Mouse (Mus musculus) frontal cortex, postnatal 25 days (tissue): Measurements from ENCODE around the gene Tifa.

Experiments
- DNase-seq, 2 experiments: peaks; one replicate each; pipeline ENCODE4 v3.0.0; 2022; ENCODE audit warnings: low spot score in 2 of 2

The Tifa gene

GRCm38 (mm10) chr3:127787032-127787431 is 2.6 kb upstream of the Tifa start:
- DNase-seq = no peak

GRCm38 (mm10) chr3:127788038-127788437 is 1.6 kb upstream of the Tifa start:
- DNase-seq = no peak

- DNase-seq = no peak
Observed at GRCm38 (mm10) chr3:127788919-127789318, 686 bp upstream of the Tifa start.

- no peak for DNase-seq
Observed at GRCm38 (mm10) chr3:127790234-127791055, 840 bp downstream of the Tifa start.

- DNase-seq = no peak
Observed at GRCm38 (mm10) chr3:127791056-127791483, 1.5 kb downstream of the Tifa start.

GRCm38 (mm10) chr3:127791595-127792561 is 2.3 kb downstream of the Tifa start:
- DNase-seq = no peak

- DNase-seq = no peak
Observed at GRCm38 (mm10) chr3:127793022-127793421, 3.4 kb downstream of the Tifa start.

GRCm38 (mm10) chr3:127795762-127796161 is 6.2 kb downstream of the Tifa start:
- DNase-seq = no peak

GRCm38 (mm10) chr3:127796271-127796670 is 6.7 kb downstream of the Tifa start:
- DNase-seq = no peak

GRCm38 (mm10) chr3:127801162-127801561 is 11.6 kb downstream of the Tifa start:
- no peak for DNase-seq

- DNase-seq = no peak
Observed at GRCm38 (mm10) chr3:127802814-127803213, 13.2 kb downstream of the Tifa start.

GRCm38 (mm10) chr3:127804439-127804838 is 14.8 kb downstream of the Tifa start:
- no peak for DNase-seq

GRCm38 (mm10) chr3:127805071-127805470 is 15.5 kb downstream of the Tifa start:
- DNase-seq = no peak

- DNase-seq = no peak
Observed at GRCm38 (mm10) chr3:127805991-127806390, 16.4 kb downstream of the Tifa start.

GRCm38 (mm10) chr3:127807846-127808245 is 18.2 kb downstream of the Tifa start:
- no peak for DNase-seq

GRCm38 (mm10) chr3:127809103-127809502 is 19.5 kb downstream of the Tifa start:
- no peak for DNase-seq

- no peak for DNase-seq
Observed at GRCm38 (mm10) chr3:127817120-127817683, 27.6 kb downstream of the Tifa start.

GRCm38 (mm10) chr3:127818694-127819663 is 29.4 kb downstream of the Tifa start:
- DNase-seq = no peak

GRCm38 (mm10) chr3:127820400-127820799 is 30.8 kb downstream of the Tifa start:
- DNase-seq = no peak

GRCm38 (mm10) chr3:127821209-127821608 is 31.6 kb downstream of the Tifa start:
- DNase-seq = no peak
